Mouse (Mus musculus) stomach, postnatal 0 days (tissue): ENCODE results near the gene Pold2. TPM values are rescaled to one million over a fixed set of nuclear protein-coding genes. Genes with fewer than 3 reads are reported as not detected.

Source experiments
- ATAC-seq: fragments of 200-750 bp; cut with Nextera tagmentation; 2 replicates; pipeline ENCODE4 v1.8.0; 2017; ENCODE audit not compliant: low FRiP score, low TSS enrichment
- DNase-seq: peaks from one replicate; pipeline ENCODE4 v3.0.0-alpha.2; 2016; ENCODE audit warnings: low spot score
- H3K27ac ChIP-seq: fragments of 300-500 bp; sonication (generic); replicated peaks from 2 replicates; pipeline ENCODE4 v1.5.1; 2014; ENCODE audit warnings: mild to moderate bottlenecking, control low read depth
- H3K27me3 ChIP-seq: fragments of 300-500 bp; sonication (generic); 2 replicates; pipeline ENCODE4 v1.6.1; 2014; ENCODE audit warnings: low read length; ENCODE audit not compliant: control insufficient read depth, insufficient read depth
- H3K36me3 ChIP-seq: fragments of 300-500 bp; sonication (generic); 2 replicates; pipeline ENCODE4 v1.6.1; 2014; ENCODE audit warnings: low read length, mixed read lengths; ENCODE audit not compliant: control insufficient read depth, insufficient read depth
- H3K4me1 ChIP-seq: fragments of 300-500 bp; sonication (generic); replicated peaks from 2 replicates; pipeline ENCODE4 v1.6.1; 2014; ENCODE audit warnings: antibody characterized with exemption; ENCODE audit not compliant: control insufficient read depth, insufficient read depth
- H3K4me2 ChIP-seq: fragments of 300-500 bp; sonication (generic); replicated peaks from 2 replicates; pipeline ENCODE4 v1.6.1; 2014; ENCODE audit warnings: low read depth, mild to moderate bottlenecking, control low read depth, moderate library complexity
- H3K4me3 ChIP-seq: fragments of 300-500 bp; sonication (generic); 2 replicates; pipeline ENCODE4 v1.5.1; 2014; ENCODE audit warnings: low read depth, low read length, control low read depth
- H3K9ac ChIP-seq: fragments of 300-500 bp; sonication (generic); 2 replicates; pipeline ENCODE4 v1.6.1; 2014; ENCODE audit warnings: mild to moderate bottlenecking, low read length, control low read depth, mixed read lengths
- H3K9me3 ChIP-seq: fragments of 300-500 bp; sonication (generic); 2 replicates; pipeline ENCODE4 v1.6.1; 2016; ENCODE audit warnings: low read length; ENCODE audit not compliant: control insufficient read depth
- CTCF ChIP-seq: IDR thresholded peaks from 2 replicates; pipeline ENCODE4 v1.5.1; 2016; ENCODE audit warnings: antibody characterized with exemption, low read depth, mild to moderate bottlenecking, moderate library complexity
- EP300 ChIP-seq: optimal IDR thresholded peaks from 2 replicates; pipeline ENCODE3; 2016; ENCODE audit warnings: antibody characterized with exemption
- WGBS: fragments of 180-500 bp; shearing (Covaris S2); extraction: QIAGEN DNeasy Blood & Tissue Kit; methylation state at CpG from one replicate; pipeline ENCODE4 v1.1.7; 2014; 5-methylcytosine and 5-hydroxymethylcytosine counted together
- polyA plus RNA-seq: library from polyadenylated mRNA; unstranded; fragments of >200 nt; fragmentation: Nextera tagmentation; extraction: Ambion mirVana; gene quantifications from 2 replicates; pipeline ENCODE4 v1.2.1, GENCODE M21; 2015

The Pold2 gene
- polyA plus RNA-seq, 1 experiment from 2014 or later: 51.1 TPM

DNA sequence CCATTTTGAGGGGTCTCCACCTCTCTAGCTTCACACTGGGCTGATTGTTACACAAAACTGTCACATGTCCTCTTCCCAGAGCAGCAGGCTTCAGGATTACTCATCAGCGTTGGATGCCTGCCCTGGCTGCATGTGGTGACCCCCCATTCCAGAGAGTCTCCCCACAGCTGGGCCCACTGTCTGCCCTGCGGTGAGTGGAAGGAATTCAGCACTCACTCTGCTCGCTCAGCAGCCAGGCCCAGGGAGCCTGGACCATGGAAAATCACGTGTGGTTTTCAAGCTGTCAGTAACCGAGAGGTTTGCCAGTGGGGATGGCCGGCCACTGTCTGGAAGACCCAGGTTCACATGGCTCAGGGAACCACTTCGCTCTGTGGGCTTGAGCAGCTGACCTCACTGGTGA, 22.2 kb downstream of the Pold2 start:
- DNase-seq (peak; percentile 40), ATAC-seq (peak; percentile 33; the same call in 1 of the 2 replicates)
- H3K36me3 ChIP-seq: no peaks in the 10 kb centered on the region
- no peak overlapping the region for H3K27ac ChIP-seq
- no peak overlapping the region for H3K4me2 ChIP-seq
- no peaks in the 10 kb centered on the region for H3K9me3 ChIP-seq
- H3K9ac ChIP-seq: no peak overlapping the region
- H3K4me1 ChIP-seq: no peaks in the 10 kb centered on the region
- H3K4me3 ChIP-seq: no peak overlapping the region
- no peaks in the 10 kb centered on the region for H3K27me3 ChIP-seq
- 38% methylated on average over 7 of the region's 7 CpGs for WGBS
- TF ChIP-seq EP300 (no peak), CTCF (no peak)

DNA sequence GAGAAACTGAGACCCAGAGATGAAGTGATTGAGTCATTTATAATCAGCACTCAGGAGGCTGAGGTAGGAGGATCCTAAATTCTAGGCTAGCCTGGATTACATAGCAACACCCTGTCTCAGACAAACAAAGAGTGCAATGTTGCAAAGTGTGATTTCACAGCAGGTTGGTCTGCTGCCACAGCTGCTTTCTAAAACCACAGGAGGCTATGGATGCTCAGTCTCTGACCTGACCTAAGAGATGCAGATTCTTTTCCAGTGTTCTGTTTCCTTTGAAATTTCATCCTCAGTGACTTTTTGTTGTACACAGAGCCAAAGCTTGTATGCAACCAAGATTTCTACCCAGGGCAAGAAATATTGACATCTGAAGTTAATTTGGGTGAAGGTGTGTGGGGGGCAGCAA, 22.6 kb downstream of the Pold2 start:
- no peaks in the 10 kb centered on the region for H3K9me3 ChIP-seq
- H3K4me2 ChIP-seq: no peak overlapping the region
- TF ChIP-seq CTCF (no peak), EP300 (no peak)
- 0 out of 2 replicates have a peak overlapping the region, but pooled peaks have one; percentile 18 for H3K27ac ChIP-seq
- H3K4me3 ChIP-seq: no peak overlapping the region
- no peaks in the 10 kb centered on the region for H3K36me3 ChIP-seq
- no peak overlapping the region for H3K9ac ChIP-seq
- H3K4me1 ChIP-seq: no peaks in the 10 kb centered on the region
- DNase-seq: no peak
- no peaks in the 10 kb centered on the region for H3K27me3 ChIP-seq
- no peak for ATAC-seq

DNA sequence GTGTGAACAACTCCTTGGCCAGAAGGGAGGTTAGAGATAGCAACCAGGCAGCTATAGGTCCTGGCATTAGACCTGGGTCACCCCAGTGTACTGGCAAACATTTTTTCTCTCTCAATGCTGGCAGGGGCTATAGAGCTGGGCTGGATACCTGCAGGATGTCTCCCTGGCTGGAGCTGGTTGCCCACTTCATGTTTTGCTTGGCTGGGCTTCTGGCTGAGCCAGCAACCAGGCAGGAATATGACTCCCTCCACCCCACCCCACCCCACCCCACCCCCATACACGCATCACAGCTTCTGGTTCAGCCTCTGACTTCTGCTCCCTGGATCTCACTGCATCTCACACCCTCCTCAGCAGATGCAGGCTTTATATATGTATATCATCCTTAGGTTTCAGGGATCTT, 25.8 kb downstream of the Pold2 start:
- TF ChIP-seq EP300 (no peak), CTCF (no peak)
- no peak overlapping the region for H3K4me2 ChIP-seq
- ATAC-seq: no peak
- H3K27me3 ChIP-seq: no peaks in the 10 kb centered on the region
- H3K9ac ChIP-seq: no peak overlapping the region
- no peak overlapping the region for H3K27ac ChIP-seq
- no peaks in the 10 kb centered on the region for H3K36me3 ChIP-seq
- no peak overlapping the region for H3K4me3 ChIP-seq
- no peak for DNase-seq
- no peaks in the 10 kb centered on the region for H3K9me3 ChIP-seq
- WGBS: 31% methylated on average over 1 of the region's 1 CpGs
- no peaks in the 10 kb centered on the region for H3K4me1 ChIP-seq

DNA sequence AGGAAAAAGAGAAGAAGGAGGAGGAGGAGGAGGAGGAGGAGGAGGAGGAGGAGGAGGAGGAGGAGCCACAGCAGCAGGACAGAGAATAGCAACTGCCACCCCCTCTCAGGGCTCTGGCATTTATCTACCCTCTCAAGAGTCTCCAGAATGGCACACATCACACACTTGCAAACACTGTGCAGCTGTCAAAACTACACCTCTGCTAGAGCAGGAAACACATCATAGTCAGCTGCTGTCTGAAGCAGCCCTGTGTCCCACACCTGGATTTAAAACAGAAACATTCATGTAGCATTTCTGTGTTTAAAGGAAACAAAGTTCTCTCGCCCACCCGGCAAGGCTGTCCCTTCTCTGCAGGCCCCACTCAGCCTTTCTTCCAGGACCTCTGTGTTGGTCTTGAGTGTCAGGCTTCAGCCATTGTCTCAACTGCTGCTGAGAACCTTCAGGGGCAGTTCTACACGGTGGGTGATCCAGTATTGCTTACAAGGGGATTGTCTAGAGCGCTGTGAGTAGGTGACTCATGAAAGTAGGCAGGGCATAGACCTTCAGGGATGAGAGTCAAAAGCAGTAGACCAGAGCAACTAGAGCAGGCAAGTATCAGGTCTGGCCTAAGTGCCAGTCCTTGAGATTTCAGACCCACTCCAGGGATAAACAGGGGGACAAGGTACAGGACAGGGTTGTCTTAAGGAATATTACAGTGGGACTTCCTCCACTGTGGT, 26.9 kb downstream of the Pold2 start:
- Histone ChIP-seq H3K27ac (no peak overlapping the region), H3K4me1 (no peaks in the 10 kb centered on the region)
- no peak for ATAC-seq

DNA sequence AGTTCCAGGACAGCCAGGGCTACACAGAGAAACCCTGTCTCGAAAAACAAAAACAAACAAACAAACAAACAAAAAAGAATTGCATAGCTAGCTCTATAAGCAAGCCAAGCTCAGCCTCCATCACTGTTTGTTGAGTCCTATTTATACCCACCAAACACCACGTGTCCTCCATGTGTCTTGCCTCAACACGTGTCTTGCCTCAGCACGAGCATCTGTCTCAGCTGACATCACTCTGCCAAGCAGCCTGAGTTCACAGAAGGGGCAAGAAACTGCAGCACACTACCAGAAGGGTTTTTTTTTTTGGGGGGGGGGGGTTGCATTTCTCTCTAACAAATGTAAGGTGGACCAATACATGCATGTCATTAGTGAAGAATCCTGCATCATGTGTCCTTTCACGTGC, 27.6 kb downstream of the Pold2 start:
- H3K27me3 ChIP-seq: no peaks in the 10 kb centered on the region
- H3K4me3 ChIP-seq: no peak overlapping the region
- H3K27ac ChIP-seq: no peak overlapping the region
- ATAC-seq (no peak), DNase-seq (no peak)
- H3K9me3 ChIP-seq: no peaks in the 10 kb centered on the region
- 44% methylated on average over 5 of the region's 5 CpGs for WGBS
- no peaks in the 10 kb centered on the region for H3K36me3 ChIP-seq
- no peak overlapping the region for H3K4me2 ChIP-seq
- H3K9ac ChIP-seq: no peak overlapping the region
- no peaks in the 10 kb centered on the region for H3K4me1 ChIP-seq
- no peak for TF ChIP-seq CTCF
- no peak for TF ChIP-seq EP300

More for the DNA sequence above, 26.9 kb downstream of the Pold2 start:
- Histone ChIP-seq H3K27me3 (no peaks in the 10 kb centered on the region), H3K4me3 (no peak overlapping the region), H3K9ac (no peak overlapping the region), H3K9me3 (no peaks in the 10 kb centered on the region), H3K36me3 (no peaks in the 10 kb centered on the region), H3K4me2 (no peak overlapping the region)
- DNase-seq: no peak
- WGBS: 43% methylated on average over 4 of the region's 4 CpGs
- no peak for TF ChIP-seq CTCF
- no peak for TF ChIP-seq EP300

DNA sequence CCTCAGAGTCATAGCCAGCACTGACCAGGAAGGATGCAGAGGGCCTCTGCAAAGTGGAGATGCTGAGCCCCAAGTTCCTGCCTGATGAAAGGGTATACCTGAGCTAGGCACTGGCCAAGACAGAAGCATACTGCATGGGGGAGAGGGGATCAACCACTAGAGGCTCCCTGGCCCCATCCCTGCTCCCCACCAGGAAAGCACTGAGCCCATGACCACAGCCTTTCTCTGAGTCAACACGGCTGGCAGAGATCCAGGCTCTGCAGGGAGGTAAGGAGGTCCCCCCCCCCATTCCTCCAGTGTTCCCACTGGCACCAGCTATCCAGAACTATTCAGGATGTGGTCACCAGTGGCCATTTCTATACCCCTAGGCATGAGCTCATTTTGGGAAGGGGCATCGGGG, 28.8 kb downstream of the Pold2 start:
- WGBS: 73% methylated on average over 2 of the region's 2 CpGs
- H3K27me3 ChIP-seq: no peaks in the 10 kb centered on the region
- H3K4me1 ChIP-seq: no peaks in the 10 kb centered on the region
- H3K9ac ChIP-seq: no peak overlapping the region
- H3K9me3 ChIP-seq: no peaks in the 10 kb centered on the region
- DNase-seq (no peak), ATAC-seq (no peak)
- TF ChIP-seq CTCF (no peak), EP300 (no peak)
- H3K27ac ChIP-seq: no peak overlapping the region
- H3K4me2 ChIP-seq: no peak overlapping the region
- H3K36me3 ChIP-seq: no peaks in the 10 kb centered on the region
- H3K4me3 ChIP-seq: no peak overlapping the region
